Mouse (Mus musculus): ENCODE measurements around the gene Bod1.
A peak's percentile ranks its signal among the peaks of the same experiment; 100 is the strongest.

Bod1 gene

GRCm38 (mm10) chr11:31677309-31677708 is 5.6 kb upstream of the Bod1 start:
- no peak overlapping the region for H3K4me3 ChIP-seq (replicated peaks; ENCODE audit: low read length)
- peaks cover 40% of the 10 kb centered on the region for H3K4me1 ChIP-seq (replicated peaks; ENCODE audit: low read depth, low read length)
- TF ChIP-seq CTCF (conservative IDR thresholded peaks at IDR 0.05; ENCODE audit: low read length) (no peak), POU5F1 (IDR thresholded peaks at IDR 0.05; ENCODE audit: borderline replicate concordance, low read length) (no peak), NANOG (IDR thresholded peaks at IDR 0.05; ENCODE audit: borderline replicate concordance, low read length) (no peak)
- H3K27me3 ChIP-seq (ENCODE audit: insufficient read depth, low read length): no peaks in the 10 kb centered on the region
- H3K36me3 ChIP-seq (ENCODE audit: insufficient read depth, low read length): no peaks in the 10 kb centered on the region
- peaks cover 11% of the 10 kb centered on the region for H3K9me3 ChIP-seq (ENCODE audit: low read length)

DNA sequence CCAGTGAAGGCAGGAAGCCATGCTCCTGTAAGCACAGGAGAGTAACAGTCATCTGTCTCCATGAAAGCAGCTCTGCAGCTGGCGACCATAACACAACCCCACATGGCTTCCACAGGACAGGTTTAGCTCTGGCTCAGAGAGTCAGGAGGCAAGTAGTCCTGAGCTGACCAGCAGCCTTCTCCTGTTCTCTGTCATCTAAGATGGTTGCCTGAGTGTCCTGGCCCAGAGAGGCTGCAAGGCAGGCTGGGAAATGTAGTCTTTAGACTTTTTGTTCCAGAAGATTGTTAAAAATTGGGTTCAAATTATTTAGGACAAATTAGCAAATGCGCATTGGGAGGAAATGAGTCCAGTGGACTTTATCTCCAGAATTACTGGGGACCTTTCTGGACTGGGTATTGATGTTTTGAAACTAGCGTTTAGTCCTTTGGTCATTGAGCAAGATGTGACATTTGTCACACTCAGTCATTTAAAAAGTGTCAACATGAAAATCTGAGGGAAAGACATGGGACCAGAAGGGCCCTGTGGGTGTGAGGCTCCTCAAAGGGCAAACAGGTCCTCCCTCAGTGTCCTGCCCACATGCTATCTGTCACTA is 5.1 kb upstream of the Bod1 start:
- Histone ChIP-seq H3K27me3 (ENCODE audit: insufficient read depth, low read length) (no peaks in the 10 kb centered on the region), H3K4me3 (replicated peaks; ENCODE audit: low read length) (no peak overlapping the region), H3K4me1 (replicated peaks; ENCODE audit: low read depth, low read length) (peaks cover 34% of the 10 kb centered on the region), H3K36me3 (ENCODE audit: insufficient read depth, low read length) (no peaks in the 10 kb centered on the region), H3K9me3 (ENCODE audit: low read length) (peaks cover 11% of the 10 kb centered on the region)
- TF ChIP-seq CTCF (conservative IDR thresholded peaks at IDR 0.05; ENCODE audit: low read length) (no peak), NANOG (IDR thresholded peaks at IDR 0.05; ENCODE audit: borderline replicate concordance, low read length) (no peak), POU5F1 (IDR thresholded peaks at IDR 0.05; ENCODE audit: borderline replicate concordance, low read length) (no peak)

DNA sequence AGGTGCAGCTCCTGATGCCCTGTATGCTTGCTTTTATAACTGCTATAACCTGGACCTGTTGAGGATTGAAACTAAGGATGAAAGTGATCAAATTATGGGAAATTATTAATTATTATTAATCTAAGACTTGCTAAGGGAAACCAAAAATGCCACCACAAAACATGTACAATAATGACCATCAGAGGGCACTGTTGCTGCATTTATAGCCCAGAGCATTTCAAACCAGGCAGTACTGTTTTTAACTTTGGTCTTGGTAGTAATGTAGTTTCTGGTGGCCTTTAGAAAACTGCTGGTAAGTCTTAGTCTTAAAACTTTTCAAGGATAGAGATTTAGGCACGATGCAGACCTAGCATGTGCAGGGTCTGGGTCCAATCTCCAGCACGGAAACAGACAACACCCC is 3.7 kb upstream of the Bod1 start:
- no peaks in the 10 kb centered on the region for H3K27me3 ChIP-seq (ENCODE audit: insufficient read depth, low read length)
- H3K9me3 ChIP-seq (ENCODE audit: low read length): peaks cover 11% of the 10 kb centered on the region
- no peaks in the 10 kb centered on the region for H3K36me3 ChIP-seq (ENCODE audit: insufficient read depth, low read length)
- no peak overlapping the region for H3K4me3 ChIP-seq (replicated peaks; ENCODE audit: low read length)
- TF ChIP-seq CTCF (conservative IDR thresholded peaks at IDR 0.05; ENCODE audit: low read length): peak; percentile 47
- no peak for TF ChIP-seq POU5F1 (IDR thresholded peaks at IDR 0.05; ENCODE audit: borderline replicate concordance, low read length)
- peaks cover 28% of the 10 kb centered on the region for H3K4me1 ChIP-seq (replicated peaks; ENCODE audit: low read depth, low read length)

DNA sequence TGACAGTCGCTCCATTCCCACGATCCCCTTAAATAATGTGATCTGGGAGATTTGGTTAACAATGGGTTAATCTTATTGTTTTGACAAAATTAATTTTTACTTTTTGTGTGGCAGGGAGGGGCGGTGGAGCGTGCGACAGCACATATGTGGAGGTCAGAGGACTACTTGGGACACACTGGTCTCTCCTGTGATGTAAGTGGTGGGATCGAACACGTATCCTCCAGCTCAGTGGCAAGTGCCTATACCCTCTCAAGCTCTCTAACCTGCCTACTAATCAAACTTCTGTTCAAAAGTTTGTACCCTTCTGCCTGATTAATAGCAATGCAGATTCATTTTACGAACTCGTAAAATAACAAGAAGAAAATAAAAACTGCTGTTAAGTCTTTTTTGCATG is 482 bp upstream of the Bod1 start:
- H3K4me1 ChIP-seq (replicated peaks; ENCODE audit: low read depth, low read length): peaks cover 19% of the 10 kb centered on the region
- H3K36me3 ChIP-seq (ENCODE audit: insufficient read depth, low read length): peaks cover 31% of the 10 kb centered on the region
- peaks cover 3% of the 10 kb centered on the region; the same call in 1 of the 2 replicates for H3K9me3 ChIP-seq (ENCODE audit: low read length)
- TF ChIP-seq CTCF (conservative IDR thresholded peaks at IDR 0.05; ENCODE audit: low read length) (no peak), POU5F1 (IDR thresholded peaks at IDR 0.05; ENCODE audit: borderline replicate concordance, low read length) (no peak), NANOG (IDR thresholded peaks at IDR 0.05; ENCODE audit: borderline replicate concordance, low read length) (no peak)
- no peaks in the 10 kb centered on the region for H3K27me3 ChIP-seq (ENCODE audit: insufficient read depth, low read length)
- H3K4me3 ChIP-seq (replicated peaks; ENCODE audit: low read length): peak overlapping the region; percentile 95

DNA sequence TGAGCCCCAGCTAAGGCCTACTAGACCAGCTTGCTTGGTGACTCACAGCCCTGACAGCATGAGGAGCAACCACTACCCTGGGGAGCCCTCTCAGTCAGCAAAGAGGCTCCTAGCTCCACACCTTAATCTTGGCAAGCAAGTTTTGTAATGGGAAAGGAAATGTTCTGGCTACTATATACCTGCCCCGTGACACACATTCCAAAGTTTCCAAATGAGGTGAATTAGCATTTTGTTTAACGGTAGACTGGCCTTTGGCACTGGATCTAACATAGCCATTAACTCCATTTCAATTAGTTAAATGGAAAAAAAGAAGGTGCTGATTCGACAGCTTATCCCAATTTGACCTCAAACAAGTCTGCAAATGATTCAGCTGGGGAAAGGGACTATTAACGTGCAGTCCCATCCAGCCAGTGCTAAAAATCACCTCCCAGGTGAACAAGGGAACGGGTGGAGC is 1.2 kb downstream of the Bod1 start:
- TF ChIP-seq POU5F1 (IDR thresholded peaks at IDR 0.05; ENCODE audit: borderline replicate concordance, low read length) (no peak), CTCF (conservative IDR thresholded peaks at IDR 0.05; ENCODE audit: low read length) (no peak), NANOG (IDR thresholded peaks at IDR 0.05; ENCODE audit: borderline replicate concordance, low read length) (no peak)
- peaks cover 19% of the 10 kb centered on the region for H3K4me1 ChIP-seq (replicated peaks; ENCODE audit: low read depth, low read length)
- peaks cover 48% of the 10 kb centered on the region for H3K36me3 ChIP-seq (ENCODE audit: insufficient read depth, low read length)
- H3K4me3 ChIP-seq (replicated peaks; ENCODE audit: low read length): peak overlapping the region; percentile 95
- no peaks in the 10 kb centered on the region for H3K27me3 ChIP-seq (ENCODE audit: insufficient read depth, low read length)
- no peaks in the 10 kb centered on the region for H3K9me3 ChIP-seq (ENCODE audit: low read length)

- no peaks in the 10 kb centered on the region for H3K27me3 ChIP-seq (ENCODE audit: insufficient read depth, low read length)
- H3K9me3 ChIP-seq (ENCODE audit: low read length): no peaks in the 10 kb centered on the region
- TF ChIP-seq CTCF (conservative IDR thresholded peaks at IDR 0.05; ENCODE audit: low read length) (0 out of 2 replicates have a peak, but pooled peaks have one; percentile 14), POU5F1 (IDR thresholded peaks at IDR 0.05; ENCODE audit: borderline replicate concordance, low read length) (no peak), NANOG (IDR thresholded peaks at IDR 0.05; ENCODE audit: borderline replicate concordance, low read length) (no peak)
- no peak overlapping the region for H3K4me3 ChIP-seq (replicated peaks; ENCODE audit: low read length)
- H3K4me1 ChIP-seq (replicated peaks; ENCODE audit: low read depth, low read length): peaks cover 22% of the 10 kb centered on the region
- peaks cover 59% of the 10 kb centered on the region for H3K36me3 ChIP-seq (ENCODE audit: insufficient read depth, low read length)
Measured at GRCm38 (mm10) chr11:31669172-31669869, 2.4 kb downstream of the Bod1 start.

DNA sequence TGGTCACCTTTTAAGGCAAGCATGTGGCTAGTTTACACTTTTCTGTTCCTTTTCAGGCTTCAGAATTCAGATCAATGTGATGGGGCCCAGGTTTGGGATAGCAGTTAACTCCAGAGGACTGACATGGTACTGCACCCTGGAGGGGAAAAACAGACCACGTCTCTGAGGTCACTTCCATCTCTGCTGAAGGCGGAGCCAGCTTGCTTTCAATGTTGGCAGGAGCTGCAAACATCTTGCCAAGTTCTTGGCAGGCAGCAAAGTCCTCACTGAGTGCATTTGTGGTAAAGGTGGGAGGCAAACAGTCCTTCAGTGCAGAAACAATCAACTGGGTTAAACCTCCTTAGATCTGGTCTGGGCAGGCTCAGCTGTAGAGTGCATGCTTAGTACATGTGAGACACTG is 7.5 kb downstream of the Bod1 start:
- H3K4me1 ChIP-seq (replicated peaks; ENCODE audit: low read depth, low read length): 0 out of 2 replicates have a peak, but pooled peaks cover 6% of the 10 kb centered on the region
- TF ChIP-seq POU5F1 (IDR thresholded peaks at IDR 0.05; ENCODE audit: borderline replicate concordance, low read length): no peak
- peak; percentile 43 for TF ChIP-seq CTCF (conservative IDR thresholded peaks at IDR 0.05; ENCODE audit: low read length)

GRCm38 (mm10) chr11:31663501-31663900 is 8.2 kb downstream of the Bod1 start:
- H3K4me1 ChIP-seq (replicated peaks; ENCODE audit: low read depth, low read length): 0 out of 2 replicates have a peak, but pooled peaks cover 6% of the 10 kb centered on the region
- no peaks in the 10 kb centered on the region for H3K9me3 ChIP-seq (ENCODE audit: low read length)
- no peaks in the 10 kb centered on the region for H3K27me3 ChIP-seq (ENCODE audit: insufficient read depth, low read length)
- no peak for TF ChIP-seq NANOG (IDR thresholded peaks at IDR 0.05; ENCODE audit: borderline replicate concordance, low read length)
- no peak for TF ChIP-seq CTCF (conservative IDR thresholded peaks at IDR 0.05; ENCODE audit: low read length)
- TF ChIP-seq POU5F1 (IDR thresholded peaks at IDR 0.05; ENCODE audit: borderline replicate concordance, low read length): no peak
- H3K36me3 ChIP-seq (ENCODE audit: insufficient read depth, low read length): peaks cover 59% of the 10 kb centered on the region
- no peak overlapping the region for H3K4me3 ChIP-seq (replicated peaks; ENCODE audit: low read length)

More for the DNA sequence above, 7.5 kb downstream of the Bod1 start:
- Histone ChIP-seq H3K4me3 (replicated peaks; ENCODE audit: low read length) (no peak overlapping the region), H3K27me3 (ENCODE audit: insufficient read depth, low read length) (no peaks in the 10 kb centered on the region), H3K9me3 (ENCODE audit: low read length) (no peaks in the 10 kb centered on the region), H3K36me3 (ENCODE audit: insufficient read depth, low read length) (peaks cover 66% of the 10 kb centered on the region)
